Mouse (Mus musculus) lung, postnatal 4 days (tissue): ENCODE measurements around the gene Dppa2.
"Not testable (repeated sequence)": the region's sequence is repeated elsewhere in the genome, so short reads cannot be mapped to it uniquely, and the experiment has no call there.

Experiments
- DNase-seq, 2 experiments: peaks; one replicate each; pipeline ENCODE4 v3.0.0; 2021

Dppa2 gene

GRCm38 (mm10) chr16:48303509-48303908 lies at the start of gene Dppa2:
TSS of gene Dppa2 (plus strand) at chr16:48303908.
- no peak for DNase-seq

- DNase-seq: no peak
Measured at GRCm38 (mm10) chr16:48254584-48254983, 49.1 kb upstream of the Dppa2 start.

DNA sequence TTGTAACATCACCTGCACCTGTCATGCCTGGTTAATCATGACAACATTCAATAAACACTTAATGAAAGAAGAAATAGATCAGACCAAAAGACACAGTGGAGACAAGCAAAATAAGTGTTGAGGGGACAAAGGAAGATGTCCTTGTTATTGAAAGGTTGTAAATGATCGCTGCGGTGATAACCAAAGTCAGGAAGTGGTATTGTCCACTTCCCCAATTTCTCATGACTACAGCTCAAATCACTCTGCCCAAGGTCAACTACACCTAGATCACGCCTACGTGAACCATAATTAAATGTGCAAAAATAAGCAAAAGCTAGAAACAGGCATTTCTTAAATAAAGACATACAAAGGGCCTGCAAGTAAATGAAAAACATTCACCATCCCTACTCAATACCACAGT lies 44.2 kb upstream of the Dppa2 start:
- DNase-seq: no peak

GRCm38 (mm10) chr16:48262901-48263300 lies 40.8 kb upstream of the Dppa2 start:
- DNase-seq: no peak

DNA sequence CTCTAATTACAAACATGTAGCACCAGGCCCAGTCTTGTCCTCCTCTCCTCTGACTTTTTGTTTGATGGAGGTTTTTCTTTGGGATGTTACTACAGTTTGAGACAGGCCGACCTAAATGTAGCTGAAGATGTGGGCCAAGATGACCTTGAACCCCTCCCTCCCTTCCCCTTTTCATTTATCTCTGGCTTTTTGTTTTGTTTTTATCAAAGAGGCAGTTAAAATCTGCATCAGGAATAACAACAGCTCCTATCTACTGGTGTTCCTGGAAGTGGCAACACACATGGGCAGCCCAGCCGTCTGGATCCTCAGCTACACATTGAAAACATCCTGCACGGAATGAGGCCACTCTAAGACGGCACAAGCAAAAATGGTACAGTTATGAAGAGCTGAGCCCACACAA lies 37.9 kb upstream of the Dppa2 start:
- no peak for DNase-seq

- DNase-seq: no peak
Measured at GRCm38 (mm10) chr16:48276940-48277339, 26.8 kb upstream of the Dppa2 start.

DNA sequence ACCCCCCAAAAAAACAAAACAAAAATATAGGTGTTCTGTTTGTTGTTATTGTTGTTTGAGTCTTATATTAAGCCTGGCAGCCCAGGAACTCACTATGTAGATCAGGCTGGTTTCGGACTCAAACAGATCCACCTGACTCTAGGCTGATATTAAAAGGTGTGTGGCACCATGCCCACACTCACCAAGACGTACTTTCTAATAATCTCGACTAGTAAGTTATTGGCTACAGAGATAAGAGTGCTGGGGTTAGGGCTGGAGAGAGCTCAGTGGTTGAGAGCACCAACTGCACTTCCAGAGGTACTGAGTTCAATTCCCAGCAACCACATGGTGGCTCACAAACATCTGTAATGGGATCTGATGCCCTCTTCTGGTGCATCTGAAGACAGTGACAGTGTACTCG lies 22.8 kb upstream of the Dppa2 start:
- no peak for DNase-seq

GRCm38 (mm10) chr16:48282801-48283200 lies 20.9 kb upstream of the Dppa2 start:
- no peak for DNase-seq

- no peak for DNase-seq
Measured at GRCm38 (mm10) chr16:48283517-48283916, 20.2 kb upstream of the Dppa2 start, which contains the start of gene Dppa4. TSS of gene Dppa4 (plus strand) at chr16:48283733.

DNA sequence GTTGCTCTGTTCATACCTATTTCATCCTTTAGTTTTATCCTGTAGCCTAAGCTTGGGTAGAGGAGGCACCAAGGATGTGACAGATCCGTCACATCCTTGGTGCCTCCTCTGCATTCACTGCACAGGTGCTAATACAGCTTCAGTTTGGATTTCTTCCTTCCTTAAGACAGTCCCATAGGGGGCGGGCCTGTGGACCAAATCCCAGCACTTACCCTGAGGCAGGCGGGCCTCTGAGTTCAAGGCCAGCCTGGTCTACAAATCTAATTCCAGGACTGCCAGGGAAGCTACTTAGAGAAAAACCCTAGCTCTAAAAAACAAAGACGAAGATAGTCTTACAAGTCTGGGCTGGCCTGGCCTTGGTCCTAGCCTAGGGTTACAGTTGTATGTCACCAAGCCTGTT lies 18.2 kb upstream of the Dppa2 start:
- no peak for DNase-seq

DNA sequence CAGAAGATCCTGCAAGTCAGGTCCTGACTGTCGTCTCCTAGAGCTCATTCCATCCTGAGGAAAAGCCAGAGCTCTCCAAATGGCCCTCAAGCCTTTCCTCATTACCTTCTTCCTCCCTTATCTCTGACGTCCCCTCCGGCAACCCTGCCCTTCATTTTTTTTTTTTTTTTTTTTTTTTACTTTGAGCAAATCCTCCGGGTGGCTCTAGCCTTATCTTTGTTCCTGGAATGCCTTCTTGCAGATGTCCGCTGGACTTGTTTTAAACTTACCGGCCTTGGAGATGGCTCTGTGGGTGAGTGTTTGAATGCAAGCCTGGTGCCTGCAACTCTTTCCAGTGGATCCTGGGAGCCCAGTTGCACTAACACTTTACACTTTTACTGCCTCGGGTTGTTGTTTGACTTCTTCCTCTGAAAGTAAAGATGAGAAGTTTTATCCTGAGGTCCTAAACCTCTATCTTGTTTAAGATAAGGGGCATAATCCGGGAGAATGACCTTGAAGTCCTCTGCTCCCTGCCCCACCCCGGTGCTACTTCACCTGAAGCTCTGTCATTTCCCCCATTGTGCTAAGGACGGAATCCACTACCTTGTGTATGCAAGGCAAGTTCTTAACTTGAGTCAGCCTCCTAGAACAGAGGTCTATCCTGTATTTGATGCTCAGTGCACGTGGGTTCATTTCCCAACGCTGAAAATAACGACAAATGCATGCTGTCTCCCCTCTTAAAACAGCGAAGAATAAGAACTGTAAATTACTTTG lies 6.1 kb upstream of the Dppa2 start:
- DNase-seq: no peak

DNA sequence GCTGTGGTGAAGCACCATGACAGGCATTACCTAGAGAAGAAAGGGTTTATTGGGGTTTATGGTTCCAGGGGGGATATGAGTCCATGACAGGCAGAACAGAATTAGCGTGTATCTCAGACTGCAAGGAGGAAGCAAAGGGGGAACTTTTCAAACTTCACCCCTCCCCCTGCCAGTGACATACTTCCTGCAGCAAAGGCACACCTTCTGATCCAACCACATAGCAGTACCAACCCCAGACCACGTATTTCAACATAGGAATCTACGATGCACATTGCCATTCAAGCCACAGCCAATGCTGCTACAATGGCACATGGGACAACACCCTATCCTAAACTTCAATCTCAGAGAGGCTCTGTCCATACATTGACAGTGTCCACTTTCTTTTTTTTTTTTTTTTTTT lies 3.8 kb upstream of the Dppa2 start:
- no peak for DNase-seq

DNA sequence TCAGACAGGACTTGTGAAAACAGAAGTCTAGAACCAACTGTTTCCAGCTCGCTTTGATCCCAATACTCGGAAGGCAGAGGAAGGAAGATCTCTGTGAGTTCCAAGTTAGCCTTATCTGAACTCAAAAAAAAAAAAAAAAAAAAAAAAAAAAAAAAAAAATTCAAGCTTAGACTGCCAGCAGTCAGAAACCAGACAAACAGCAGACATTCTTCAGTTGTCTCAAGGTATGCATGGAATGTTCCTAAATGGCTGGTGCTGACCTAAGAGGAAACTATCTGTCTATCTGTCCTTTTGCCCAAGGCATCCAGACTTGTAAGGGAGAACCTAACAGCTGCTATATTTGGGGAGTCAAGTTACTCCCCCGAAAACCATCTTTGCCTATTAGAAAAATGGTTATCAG lies 275 bp downstream of the Dppa2 start:
- DNase-seq: no peak

DNA sequence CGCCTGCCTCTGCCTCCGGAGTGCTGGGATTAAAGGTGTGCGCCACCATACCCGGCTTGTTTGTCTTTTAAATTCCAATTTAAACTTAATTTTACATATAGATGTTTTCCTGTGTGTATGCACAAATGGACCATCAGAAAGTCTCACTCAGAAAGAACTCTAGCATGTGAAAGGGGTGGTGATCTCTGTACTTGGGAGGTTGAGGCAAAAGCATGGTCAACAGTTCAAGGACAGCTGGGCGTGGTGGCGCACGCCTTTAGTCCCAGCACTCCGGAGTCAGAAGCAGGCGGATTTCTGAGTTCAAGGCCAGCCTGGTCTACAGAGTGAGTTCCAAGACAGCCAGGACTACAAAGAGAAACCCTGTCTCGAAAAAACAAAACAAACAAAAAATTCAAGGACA lies 5.2 kb downstream of the Dppa2 start:
- not testable (repeated sequence) for DNase-seq

GRCm38 (mm10) chr16:48309912-48310630 lies 6.4 kb downstream of the Dppa2 start:
- no peak for DNase-seq

- DNase-seq: no peak
Measured at GRCm38 (mm10) chr16:48315294-48315693, 11.6 kb downstream of the Dppa2 start.

DNA sequence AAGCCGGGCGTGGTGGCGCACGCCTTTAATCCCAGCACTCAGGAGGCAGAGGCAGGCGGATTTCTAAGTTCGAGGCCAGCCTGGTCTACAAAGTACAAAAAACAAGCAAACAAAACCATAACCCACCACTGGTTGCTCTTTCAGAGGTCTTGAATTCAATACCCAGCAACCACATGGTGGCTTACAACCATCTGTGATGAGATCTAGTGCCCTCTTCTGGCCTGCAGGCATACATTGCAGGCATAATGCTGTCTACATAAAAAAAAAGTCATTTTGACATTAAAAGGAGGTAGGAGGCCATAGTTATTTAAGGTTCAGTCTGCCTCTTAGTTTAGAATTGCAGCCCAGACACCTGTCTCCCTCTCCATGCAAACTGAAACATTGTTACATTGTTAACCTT lies 17.1 kb downstream of the Dppa2 start:
- DNase-seq: no peak

DNA sequence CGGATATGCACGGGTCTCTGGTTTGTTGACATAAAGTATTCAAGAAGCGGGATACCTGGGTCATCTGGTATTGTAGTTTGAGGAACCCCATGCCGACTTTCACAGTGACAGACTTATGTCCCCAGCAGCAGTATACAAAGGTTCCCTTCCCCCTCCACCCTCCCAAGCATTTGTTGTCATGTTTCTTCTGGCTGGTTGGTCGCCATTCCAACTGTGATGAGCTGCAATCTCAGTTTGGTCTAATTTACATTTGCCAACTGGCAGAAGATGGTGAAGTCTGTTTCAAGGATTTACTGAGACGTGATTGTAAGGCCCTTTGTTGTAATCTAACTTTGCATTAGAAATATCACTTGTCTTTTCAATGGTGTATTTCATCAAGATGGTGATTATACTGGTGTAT lies 19.4 kb downstream of the Dppa2 start:
- no peak for DNase-seq

DNA sequence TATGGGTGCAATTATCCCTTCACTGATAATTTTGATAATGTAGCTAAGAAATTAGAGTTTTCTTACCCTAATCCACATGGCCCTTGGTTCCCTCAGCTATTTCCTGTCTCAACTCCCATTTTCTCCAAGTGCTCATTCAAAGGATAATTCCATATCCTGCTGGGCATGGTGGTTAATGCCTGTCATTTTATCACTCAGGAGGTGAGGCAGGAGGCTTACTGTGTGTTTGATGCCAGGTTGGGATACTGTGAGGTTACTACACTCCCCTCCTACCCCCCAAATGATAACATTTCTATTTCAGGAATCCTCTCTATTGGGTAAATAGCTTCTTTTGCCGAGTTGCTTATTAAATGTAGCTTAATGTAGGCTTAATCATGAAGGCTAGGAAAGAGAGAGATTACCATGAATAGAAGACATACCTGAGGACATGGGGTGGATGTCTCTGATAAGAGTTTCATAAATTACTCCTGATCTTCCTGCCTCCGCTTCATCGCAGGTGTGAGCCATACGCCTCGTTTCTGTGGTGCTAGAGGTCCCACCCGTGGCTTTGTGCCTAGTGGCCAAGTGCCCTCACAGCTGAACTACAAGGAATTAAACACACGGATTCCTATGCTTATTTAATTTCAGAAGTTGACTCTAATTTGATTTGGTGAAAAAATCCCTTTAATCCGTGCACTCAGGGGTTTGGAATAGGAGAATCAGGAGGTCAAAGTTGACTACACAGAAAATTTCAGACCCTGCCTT lies 20.1 kb downstream of the Dppa2 start:
- DNase-seq: no peak

GRCm38 (mm10) chr16:48326903-48327302 lies 23.2 kb downstream of the Dppa2 start:
- DNase-seq: no peak

- no peak for DNase-seq
Measured at GRCm38 (mm10) chr16:48328420-48328819, 24.7 kb downstream of the Dppa2 start.

DNA sequence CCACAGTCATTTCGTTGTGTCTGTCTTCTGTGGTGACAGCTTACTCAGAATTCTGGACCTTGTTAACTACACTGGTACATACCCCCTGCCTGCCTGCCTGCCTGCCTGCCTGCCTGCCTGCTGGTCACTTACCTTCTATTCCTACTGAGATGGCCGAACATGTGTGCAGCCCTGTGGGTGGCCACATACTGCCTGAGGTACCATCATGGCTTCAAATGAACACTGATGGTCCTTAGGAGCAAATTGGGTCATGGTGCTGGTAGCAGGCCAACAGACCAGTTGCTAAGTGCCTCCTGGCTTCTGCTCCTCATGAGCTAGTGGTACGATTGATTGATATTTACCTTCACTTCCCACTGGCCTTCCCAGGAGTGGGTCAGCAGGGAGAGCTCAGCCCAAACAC lies 28.1 kb downstream of the Dppa2 start:
- no peak for DNase-seq

DNA sequence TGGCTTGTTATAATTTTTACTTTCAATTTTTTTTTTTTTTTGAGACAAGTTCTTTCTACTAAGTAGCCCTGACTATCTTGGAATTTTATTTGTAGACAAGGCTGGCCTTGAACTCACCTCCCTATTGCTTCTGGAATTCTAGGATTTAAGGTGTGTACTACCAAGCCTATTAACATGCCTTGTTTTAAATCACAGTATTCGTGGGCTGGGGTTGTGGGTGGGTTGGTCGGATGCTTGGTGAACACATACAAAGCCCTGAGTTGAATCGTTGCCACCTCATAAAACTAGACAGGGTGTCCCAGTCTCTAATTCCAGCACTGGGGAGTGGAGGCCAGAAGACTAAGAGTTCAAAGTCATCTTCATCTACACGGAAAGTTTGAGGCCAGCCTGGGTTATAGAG lies 31.6 kb downstream of the Dppa2 start:
- DNase-seq: no peak

GRCm38 (mm10) chr16:48344193-48344592 lies 40.5 kb downstream of the Dppa2 start:
- no peak for DNase-seq
